In genomic region chr4:136956751-136957446, GRCm38 (mm10) we compare ENCODE assay signal across 8 mouse cellular contexts. TPM values are rescaled to one million over a fixed set of nuclear protein-coding genes. Genes with fewer than 3 reads are reported as not detected.
DNase-seq lines count a peak whose midpoint lies in the region; ATAC-seq lines count a peak whose summit lies in the region.

TSS of gene Epha8 (minus strand) at chr4:136956816.

- H3K27me3 ChIP-seq in megakaryocyte, embryonic 14.5 days (replicated peaks) = peaks cover 92% of the 10 kb centered on the region
- peaks cover 90% of the 10 kb centered on the region for H3K27me3 ChIP-seq in hindbrain, embryonic 12.5 days
- H3K27me3 ChIP-seq in midbrain, embryonic 13.5 days = peaks cover 99% of the 10 kb centered on the region

- H3K9ac ChIP-seq in hindbrain, embryonic 12.5 days = peak within 1 kb of the TSS; percentile 62
- H3K9ac ChIP-seq in midbrain, embryonic 13.5 days (replicated peaks) = peak within 1 kb of the TSS; percentile 67

- peak; percentile 52; the same call in 1 of the 2 replicates for ATAC-seq in cerebellum, adult (ENCODE audit: insufficient number of reproducible peaks, low FRiP score, low TSS enrichment)
- ATAC-seq in megakaryocyte, adult 5-6 weeks (ENCODE audit: poor library complexity, severe bottlenecking) = no peak
- ATAC-seq in hindbrain, embryonic 12.5 days (ENCODE audit: low FRiP score) = 0 out of 2 replicates have a peak, but pooled peaks have one; percentile 58
- ATAC-seq in midbrain, embryonic 13.5 days = peak; percentile 44
- ATAC-seq in erythroid progenitor cell, adult 5-6 weeks (replicated peaks; ENCODE audit: low FRiP score, poor library complexity, severe bottlenecking) = no peak

- H3K9me3 ChIP-seq in megakaryocyte, embryonic 14.5 days = no peaks in the 10 kb centered on the region
- no peaks in the 10 kb centered on the region for H3K9me3 ChIP-seq in hindbrain, embryonic 12.5 days (replicated peaks)
- H3K9me3 ChIP-seq in midbrain, embryonic 13.5 days = no peaks in the 10 kb centered on the region

- no peaks in the 10 kb centered on the region for H3K36me3 ChIP-seq in megakaryocyte, embryonic 14.5 days (replicated peaks; ENCODE audit: low read length)
- H3K36me3 ChIP-seq in hindbrain, embryonic 12.5 days = no peaks in the 10 kb centered on the region
- no peaks in the 10 kb centered on the region for H3K36me3 ChIP-seq in midbrain, embryonic 13.5 days

- peak within 1 kb of the TSS; percentile 93 for H3K4me2 ChIP-seq in hindbrain, embryonic 12.5 days (replicated peaks)
- H3K4me2 ChIP-seq in midbrain, embryonic 13.5 days (replicated peaks) = peak within 1 kb of the TSS; percentile 84

- H3K4me1 ChIP-seq in megakaryocyte, embryonic 14.5 days = no peaks in the 10 kb centered on the region; the same call in 1 of the 2 replicates
- peaks cover 22% of the 10 kb centered on the region for H3K4me1 ChIP-seq in hindbrain, embryonic 12.5 days
- H3K4me1 ChIP-seq in midbrain, embryonic 13.5 days (replicated peaks) = peaks cover 51% of the 10 kb centered on the region

- no peak within 1 kb of the TSS for H3K27ac ChIP-seq in hindbrain, embryonic 12.5 days
- H3K27ac ChIP-seq in midbrain, embryonic 13.5 days = no peak within 1 kb of the TSS

- no peak for DNase-seq in cerebellum, postnatal 4 days (ENCODE audit: low spot score in 2 of 2)
- DNase-seq in adrenal gland, adult 18-20 months (ENCODE audit: low spot score in 2 of 2) = no peak

- peak within 1 kb of the TSS; percentile 28 for H3K4me3 ChIP-seq in megakaryocyte, embryonic 14.5 days (replicated peaks)
- H3K4me3 ChIP-seq in hindbrain, embryonic 12.5 days = peak within 1 kb of the TSS; percentile 50
- H3K4me3 ChIP-seq in midbrain, embryonic 13.5 days (replicated peaks) = peak within 1 kb of the TSS; percentile 53

- WGBS in hindbrain, embryonic 12.5 days = 1% methylated on average over 50 of the region's 75 CpGs
- WGBS in midbrain, embryonic 13.5 days = 2% methylated on average over 52 of the region's 75 CpGs

RNA-seq across cellular contexts. Expression of gene Epha8, which starts in this region (rescaled TPM):
- 0.35 and 0.48 TPM in 2 replicates for polyA plus RNA-seq in megakaryocyte, embryonic 14.5 days (2012; ENCODE audit: insufficient read depth, low replicate concordance)
- total RNA-seq in megakaryocyte, adult 5-6 weeks (2015) = 0.09 TPM in 1 of 2 replicates, not detected in the other
- total RNA-seq in megakaryocyte, adult 5-6 weeks (2017) = 0.16 TPM in 1 of 2 replicates, not detected in the other
- polyA plus RNA-seq in hindbrain, embryonic 12.5 days (2016; fragmentation: Nextera tagmentation; extraction: Ambion mirVana) = 2.2 and 2.8 TPM in 2 replicates
- polyA plus RNA-seq in midbrain, embryonic 13.5 days (2015; fragmentation: Nextera tagmentation; extraction: Ambion mirVana) = 11.4 and 16.0 TPM in 2 replicates
- total RNA-seq in erythroid progenitor cell, adult 5-6 weeks (2015; ENCODE audit: low replicate concordance) = not detected in 2 replicates
- not detected in 2 replicates for total RNA-seq in erythroid progenitor cell, adult 5-6 weeks (2017; ENCODE audit: low replicate concordance)
- under 1 TPM; 0.10 to 0.22 TPM for total RNA-seq in adrenal gland, adult 18-20 months (2021)

Comparison
In these comparisons a context has a peak if more than half of its experiments do, and no peak if none do; other contexts are left out.
1. ATAC-seq: peak in cerebellum, adult (single experiment), hindbrain, embryonic 12.5 days (single experiment) and midbrain, embryonic 13.5 days (single experiment); none in megakaryocyte, adult 5-6 weeks (single experiment) and erythroid progenitor cell, adult 5-6 weeks (single experiment).
2. Peak in every context shown above with its lines, with median percentiles within 50 percentile points of each other: H3K4me3 ChIP-seq.